Mouse (Mus musculus) limb, embryonic 11.5 days (tissue): ENCODE measurements at regions not wholly inside any gene's neighbourhood (a gene's known extent, or its start where the extent isn't known, plus 50 kb on each side); places are given as distances from the start of the nearest gene placed in this dataset.
"Not testable (repeated sequence)": the region's sequence is repeated elsewhere in the genome, so short reads cannot be mapped to it uniquely, and the experiment has no call there.

Source experiments
- ATAC-seq: fragments of 200-750 bp; cut with Nextera tagmentation; 2 replicates; pipeline ENCODE4 v1.8.0; 2017; ENCODE audit warnings: low read depth; ENCODE audit not compliant: insufficient number of reproducible peaks, low FRiP score, low TSS enrichment
- DNase-seq: peaks from one replicate; pipeline ENCODE4 v3.0.0-alpha.2; 2015; ENCODE audit warnings: low spot score
- H3K27ac ChIP-seq: fragments of 300-500 bp; sonication (generic); replicated peaks from 2 replicates; pipeline ENCODE4 v1.5.1; 2014; ENCODE audit warnings: low read depth, mild to moderate bottlenecking, low read length
- H3K27me3 ChIP-seq: fragments of 300-500 bp; sonication (generic); 2 replicates; pipeline ENCODE4 v1.6.1; 2014; ENCODE audit warnings: mild to moderate bottlenecking, low read length, mixed read lengths; ENCODE audit not compliant: control insufficient read depth, insufficient read depth
- H3K36me3 ChIP-seq: fragments of 300-500 bp; sonication (generic); 2 replicates; pipeline ENCODE4 v1.6.1; 2014; ENCODE audit warnings: mild to moderate bottlenecking, low read length, moderate library complexity, mixed read lengths; ENCODE audit not compliant: control insufficient read depth, insufficient read depth
- H3K4me1 ChIP-seq: fragments of 300-500 bp; sonication (generic); 2 replicates; pipeline ENCODE4 v1.6.1; 2014; ENCODE audit warnings: low read length, mixed read lengths; ENCODE audit not compliant: control insufficient read depth, insufficient read depth
- H3K4me2 ChIP-seq: fragments of 300-500 bp; sonication (generic); 2 replicates; pipeline ENCODE4 v1.6.1; 2014; ENCODE audit warnings: low read depth, mild to moderate bottlenecking, moderate library complexity; ENCODE audit not compliant: severe bottlenecking
- H3K4me3 ChIP-seq: fragments of 300-500 bp; sonication (generic); 2 replicates; pipeline ENCODE4 v1.5.1; 2014; ENCODE audit warnings: low read depth, low read length
- H3K9ac ChIP-seq: fragments of 300-500 bp; sonication (generic); 2 replicates; pipeline ENCODE4 v1.6.1; 2014; ENCODE audit warnings: mild to moderate bottlenecking, low read length
- H3K9me3 ChIP-seq: fragments of 300-500 bp; sonication (generic); 2 replicates; pipeline ENCODE4 v1.6.1; 2016; ENCODE audit warnings: low read length; ENCODE audit not compliant: control insufficient read depth
- WGBS: fragments of 180-500 bp; shearing (Covaris S2); extraction: QIAGEN DNeasy Blood & Tissue Kit; methylation state at CpG from one replicate; pipeline ENCODE4 v1.1.7; 2014; 5-methylcytosine and 5-hydroxymethylcytosine counted together

GRCm38 (mm10) chr13:104549016-104549415 is 243.3 kb upstream of the Srek1ip1 start:
- Histone ChIP-seq H3K4me1 (no peaks in the 10 kb centered on the region), H3K4me3 (no peak overlapping the region), H3K9ac (no peak overlapping the region), H3K27ac (no peak overlapping the region), H3K27me3 (no peaks in the 10 kb centered on the region), H3K9me3 (no peaks in the 10 kb centered on the region), H3K4me2 (no peak overlapping the region), H3K36me3 (no peaks in the 10 kb centered on the region)
- no peak for DNase-seq
- no peak; the same call in 1 of the 2 replicates for ATAC-seq
- 85% methylated on average over 9 of the region's 9 CpGs for WGBS

GRCm38 (mm10) chr13:104553329-104553728 is 239.0 kb upstream of the Srek1ip1 start:
- Histone ChIP-seq H3K4me2 (no peak overlapping the region), H3K4me1 (no peaks in the 10 kb centered on the region), H3K36me3 (no peaks in the 10 kb centered on the region), H3K27me3 (no peaks in the 10 kb centered on the region), H3K4me3 (no peak overlapping the region), H3K9ac (no peak overlapping the region), H3K27ac (no peak overlapping the region), H3K9me3 (no peaks in the 10 kb centered on the region)
- no peak for DNase-seq
- 85% methylated on average over 3 of the region's 3 CpGs for WGBS
- no peak for ATAC-seq

DNA sequence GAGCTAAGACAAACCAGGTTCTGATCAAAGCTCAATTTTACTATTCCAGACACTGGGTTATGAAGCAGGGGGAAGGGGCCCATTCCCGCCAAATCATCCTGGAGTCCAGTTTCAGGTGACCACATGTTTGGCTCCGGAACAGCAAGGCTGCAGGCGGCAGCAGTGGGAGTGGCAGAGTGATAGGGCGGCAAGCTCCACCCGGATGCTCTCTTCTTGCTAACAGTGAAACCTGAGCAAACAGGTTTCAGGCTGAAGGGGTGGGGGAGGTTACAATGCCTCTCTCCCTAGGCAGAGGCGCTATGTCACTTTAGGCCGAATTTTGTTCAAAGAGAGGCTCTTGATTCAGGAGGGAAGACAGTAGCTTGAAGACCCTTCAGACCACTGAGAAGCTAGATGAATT is 235.7 kb upstream of the Srek1ip1 start:
- not testable (repeated sequence) for H3K36me3 ChIP-seq, H3K4me2 ChIP-seq, H3K27ac ChIP-seq, H3K4me1 ChIP-seq, H3K4me3 ChIP-seq, H3K27me3 ChIP-seq, H3K9ac ChIP-seq, H3K9me3 ChIP-seq
- ATAC-seq (peak; percentile 51; the same call in 1 of the 2 replicates), DNase-seq (peak; percentile 49)
- 14% methylated on average over 7 of the region's 7 CpGs for WGBS

DNA sequence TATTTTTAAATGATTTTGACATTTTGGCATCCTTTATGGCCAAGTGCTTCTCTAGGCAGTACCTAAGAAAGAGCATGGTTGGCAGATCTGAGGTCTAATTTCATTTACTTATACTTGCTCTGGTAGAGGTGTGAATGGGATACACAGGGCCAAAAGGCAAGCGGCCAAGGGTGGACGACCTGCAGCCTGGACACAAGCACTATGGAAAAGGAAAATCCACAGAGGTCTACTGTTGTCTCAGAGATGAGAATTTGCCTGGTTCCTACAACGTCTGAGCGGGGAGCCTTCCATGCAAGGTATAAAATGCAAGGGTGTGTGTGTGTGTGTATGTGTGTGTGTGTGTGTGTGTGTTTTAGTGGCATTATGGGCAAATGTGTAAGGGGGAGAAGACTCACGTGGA is 232.4 kb upstream of the Srek1ip1 start:
- Histone ChIP-seq H3K9ac (no peak overlapping the region), H3K27me3 (no peaks in the 10 kb centered on the region), H3K4me1 (peaks cover 12% of the 10 kb centered on the region), H3K27ac (no peak overlapping the region), H3K36me3 (no peaks in the 10 kb centered on the region), H3K4me2 (no peak overlapping the region), H3K4me3 (no peak overlapping the region), H3K9me3 (no peaks in the 10 kb centered on the region)
- DNase-seq (no peak), ATAC-seq (no peak)
- 85% methylated on average over 5 of the region's 5 CpGs for WGBS

DNA sequence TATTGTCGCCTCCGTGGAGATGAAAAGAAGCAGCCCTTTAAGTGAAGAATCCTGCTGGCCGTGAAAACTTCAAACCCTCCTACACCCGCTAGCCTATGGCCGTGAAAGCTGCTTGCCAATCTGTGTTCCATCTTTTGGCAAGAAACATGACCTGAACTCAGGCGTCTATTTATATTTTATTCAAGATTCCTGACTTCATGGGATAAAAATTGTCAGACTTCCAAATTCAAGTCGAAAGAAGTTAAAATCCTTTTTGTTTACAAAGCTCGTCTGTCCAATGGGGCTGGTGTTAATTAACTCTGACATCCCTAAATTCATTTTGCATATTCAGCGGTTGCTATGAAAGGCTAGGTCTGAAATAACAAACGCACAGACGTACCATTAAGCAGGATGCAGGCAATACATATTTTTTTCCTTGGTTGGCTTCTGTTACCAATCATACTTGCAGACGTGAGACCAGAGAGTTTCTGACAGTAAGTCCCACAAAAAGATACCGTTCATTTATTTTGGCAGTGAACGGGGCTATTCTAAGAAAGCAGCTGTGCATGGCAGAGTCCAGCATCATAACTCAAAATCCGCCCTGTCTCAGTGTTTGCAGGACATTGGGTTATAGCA is 231.7 kb upstream of the Srek1ip1 start:
- ATAC-seq, result no peak
- DNase-seq, result no peak
- no peak overlapping the region for H3K4me3 ChIP-seq
- H3K4me1 ChIP-seq, result peaks cover 12% of the 10 kb centered on the region
- 69% methylated on average over 15 of the region's 15 CpGs for WGBS
- H3K27ac ChIP-seq, result no peak overlapping the region
- H3K9me3 ChIP-seq, result no peaks in the 10 kb centered on the region
- H3K9ac ChIP-seq, result no peak overlapping the region
- no peaks in the 10 kb centered on the region for H3K27me3 ChIP-seq
- H3K4me2 ChIP-seq, result no peak overlapping the region
- H3K36me3 ChIP-seq, result no peaks in the 10 kb centered on the region

DNA sequence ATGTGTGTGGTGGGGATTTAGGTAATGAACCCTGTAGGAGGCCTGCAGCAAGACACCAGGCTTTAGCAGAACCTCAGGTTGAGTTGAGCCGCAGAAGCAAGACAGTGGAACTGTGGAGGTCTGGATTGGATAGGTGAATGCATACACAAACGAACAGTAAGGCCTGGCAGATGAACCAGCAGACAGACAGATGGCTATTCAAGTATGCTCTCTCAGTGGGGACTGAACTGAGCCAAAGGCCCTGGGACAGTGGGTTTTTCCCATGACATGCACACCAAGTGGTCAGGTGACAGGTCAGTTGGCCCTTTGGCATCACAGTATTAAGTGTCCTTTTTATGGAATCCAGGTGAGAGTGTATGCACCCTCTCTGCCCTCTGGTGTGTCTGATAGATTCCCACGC is 229.7 kb upstream of the Srek1ip1 start:
- Histone ChIP-seq H3K27ac (peak overlapping the region; percentile 47), H3K4me3 (no peak overlapping the region), H3K4me2 (no peak overlapping the region), H3K9me3 (no peaks in the 10 kb centered on the region), H3K36me3 (no peaks in the 10 kb centered on the region), H3K9ac (no peak overlapping the region), H3K27me3 (no peaks in the 10 kb centered on the region), H3K4me1 (peaks cover 12% of the 10 kb centered on the region)
- WGBS, result 28% methylated on average over 3 of the region's 3 CpGs
- ATAC-seq (peak; percentile 16; the same call in 1 of the 2 replicates), DNase-seq (no peak)

- H3K27me3 ChIP-seq, result no peaks in the 10 kb centered on the region
- WGBS, result 7% methylated on average over 2 of the region's 2 CpGs
- 0 out of 2 replicates have a peak, but pooled peaks have one; percentile 64 for ATAC-seq
- no peaks in the 10 kb centered on the region for H3K9me3 ChIP-seq
- H3K4me2 ChIP-seq, result no peak overlapping the region
- no peaks in the 10 kb centered on the region for H3K36me3 ChIP-seq
- no peak for DNase-seq
- H3K27ac ChIP-seq, result peak overlapping the region; percentile 47
- peaks cover 12% of the 10 kb centered on the region for H3K4me1 ChIP-seq
- no peak overlapping the region for H3K9ac ChIP-seq
- no peak overlapping the region for H3K4me3 ChIP-seq
Observed at GRCm38 (mm10) chr13:104563019-104563418, 229.3 kb upstream of the Srek1ip1 start.

DNA sequence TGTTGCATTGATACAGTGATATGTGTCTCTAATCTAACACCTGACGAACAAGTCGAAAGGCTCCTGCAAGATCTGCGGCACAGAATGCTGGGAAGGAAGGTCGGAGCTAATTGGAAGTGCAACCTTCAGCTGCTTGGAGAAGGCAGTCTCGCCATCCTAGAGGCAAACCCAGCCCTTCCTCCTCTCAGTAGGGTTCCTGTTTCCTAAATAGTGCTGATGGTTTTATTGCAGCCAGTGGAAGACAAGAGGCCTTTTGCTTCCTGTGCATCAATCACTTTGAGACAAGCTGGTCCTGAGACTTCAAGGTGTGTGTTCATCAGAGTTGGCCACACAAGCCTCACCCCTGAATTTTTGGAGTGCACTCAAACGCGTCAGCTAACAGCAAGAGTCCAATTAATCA is 228.4 kb upstream of the Srek1ip1 start:
- H3K27ac ChIP-seq, result 0 out of 2 replicates have a peak overlapping the region, but pooled peaks have one; percentile 52
- 3% methylated on average over 7 of the region's 7 CpGs for WGBS
- DNase-seq (peak; percentile 54), ATAC-seq (no peak)
- H3K4me1 ChIP-seq, result peaks cover 12% of the 10 kb centered on the region
- no peak overlapping the region for H3K9ac ChIP-seq
- no peaks in the 10 kb centered on the region for H3K27me3 ChIP-seq
- H3K4me3 ChIP-seq, result no peak overlapping the region
- no peaks in the 10 kb centered on the region for H3K9me3 ChIP-seq
- peak overlapping the region; percentile 4; the same call in 1 of the 2 replicates for H3K4me2 ChIP-seq
- no peaks in the 10 kb centered on the region for H3K36me3 ChIP-seq

DNA sequence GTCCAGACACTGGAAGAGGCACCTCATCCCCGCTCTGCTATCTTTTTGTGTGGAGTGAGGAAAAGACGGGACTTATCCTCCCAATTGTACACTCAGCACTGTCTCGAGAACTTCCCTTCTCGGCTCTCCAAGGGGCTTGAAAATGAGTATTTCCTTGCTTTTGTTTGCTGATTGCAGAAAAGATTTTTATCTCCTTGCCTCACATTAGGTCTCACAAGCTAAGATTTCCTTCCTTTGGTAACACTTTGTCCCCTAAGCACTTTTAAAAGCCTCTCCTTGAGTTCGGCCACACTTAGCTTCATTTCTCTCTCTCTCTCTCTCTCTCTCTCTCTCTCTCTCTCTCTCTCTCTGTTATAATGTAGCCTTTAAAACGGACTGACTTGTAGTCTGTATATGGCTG is 222.5 kb upstream of the Srek1ip1 start:
- ATAC-seq (no peak), DNase-seq (no peak)
- H3K9ac ChIP-seq, result no peak overlapping the region
- no peaks in the 10 kb centered on the region for H3K36me3 ChIP-seq
- H3K4me1 ChIP-seq, result no peaks in the 10 kb centered on the region
- H3K27me3 ChIP-seq, result no peaks in the 10 kb centered on the region
- H3K27ac ChIP-seq, result no peak overlapping the region
- H3K4me2 ChIP-seq, result no peak overlapping the region
- 67% methylated on average over 6 of the region's 6 CpGs for WGBS
- H3K4me3 ChIP-seq, result no peak overlapping the region
- no peaks in the 10 kb centered on the region for H3K9me3 ChIP-seq
